ENCODE assay signal across 8 mouse cellular contexts in genomic region chr17:31858786-31859185, GRCm38 (mm10).
"Had no signal": no experiment of that assay in that cellular context is flagged by ENCODE, and none has a peak within 500 bp of the region (broad histone marks: within the 10 kb centered on the region; RNA-seq: fewer than 3 reads in every experiment).

No protein-coding gene starts in this region.

- H3K27me3 ChIP-seq: kidney, embryonic 15.5 days; limb, embryonic 13.5 days; midbrain, embryonic 13.5 days; neural tube, embryonic 12.5 days had no signal

- H3K9ac ChIP-seq: kidney, embryonic 15.5 days; limb, embryonic 13.5 days; liver, embryonic 14.5 days; midbrain, embryonic 13.5 days; neural tube, embryonic 12.5 days had no signal

- H3K4me3 ChIP-seq: kidney, embryonic 15.5 days; limb, embryonic 13.5 days; midbrain, embryonic 13.5 days; myocyte; neural tube, embryonic 12.5 days had no signal

- H3K27ac ChIP-seq: kidney, embryonic 15.5 days; limb, embryonic 13.5 days; liver, embryonic 14.5 days; midbrain, embryonic 13.5 days; neural tube, embryonic 12.5 days; stomach, postnatal 0 days had no signal

- H3K4me2 ChIP-seq: kidney, embryonic 15.5 days; limb, embryonic 13.5 days; midbrain, embryonic 13.5 days; neural tube, embryonic 12.5 days had no signal

- H3K36me3 ChIP-seq: kidney, embryonic 15.5 days; limb, embryonic 13.5 days; midbrain, embryonic 13.5 days; neural tube, embryonic 12.5 days had no signal

- H3K9me3 ChIP-seq: kidney, embryonic 15.5 days; limb, embryonic 13.5 days; midbrain, embryonic 13.5 days; neural tube, embryonic 12.5 days had no signal

- ATAC-seq: midbrain, embryonic 13.5 days had no signal

- DNase-seq: lung, adult 18-20 months had no signal
